Mouse (Mus musculus) splenic B cell, adult 2 months (primary cell): ENCODE results near the gene Gm44805.

Source experiments
- DNase-seq: peaks from one replicate; pipeline ENCODE4 v3.0.0-alpha.2; 2011; ENCODE audit warnings: low read depth, low spot score
- H3K27me3 ChIP-seq: 2 replicates; pipeline ENCODE4 v1.6.1; 2012; ENCODE audit warnings: mild to moderate bottlenecking, low read length, moderate library complexity, mixed read lengths; ENCODE audit not compliant: control insufficient read depth, poor library complexity, insufficient read depth, severe bottlenecking
- H3K36me3 ChIP-seq: 2 replicates; pipeline ENCODE4 v1.6.1; 2012; ENCODE audit warnings: mild to moderate bottlenecking, low read length, moderate library complexity, mixed read lengths; ENCODE audit not compliant: control insufficient read depth, poor library complexity, insufficient read depth, severe bottlenecking

Gene Gm44805

GRCm38 (mm10) chr7:19710650-19711049 is 29.4 kb upstream of the Gm44805 start:
- H3K27me3 ChIP-seq: no peaks in the 10 kb centered on the region
- H3K36me3 ChIP-seq: peaks cover 9% of the 10 kb centered on the region
- DNase-seq: no peak

- Histone ChIP-seq H3K27me3 (no peaks in the 10 kb centered on the region), H3K36me3 (0 out of 2 replicates have a peak, but pooled peaks cover 2% of the 10 kb centered on the region)
- DNase-seq: no peak
Measured at GRCm38 (mm10) chr7:19705271-19705670, 24.0 kb upstream of the Gm44805 start.

- 0 out of 2 replicates have a peak, but pooled peaks cover 2% of the 10 kb centered on the region for H3K36me3 ChIP-seq
- DNase-seq: no peak
Measured at GRCm38 (mm10) chr7:19704475-19704874, 23.3 kb upstream of the Gm44805 start.

GRCm38 (mm10) chr7:19702859-19703555 is 21.8 kb upstream of the Gm44805 start:
- Histone ChIP-seq H3K27me3 (no peaks in the 10 kb centered on the region), H3K36me3 (0 out of 2 replicates have a peak, but pooled peaks cover under 1% of the 10 kb centered on the region)
- DNase-seq: no peak

More at GRCm38 (mm10) chr7:19704475-19704874, 23.3 kb upstream of the Gm44805 start:
- no peaks in the 10 kb centered on the region for H3K27me3 ChIP-seq

- peak; percentile 72 for DNase-seq
- no peaks in the 10 kb centered on the region for H3K27me3 ChIP-seq
- H3K36me3 ChIP-seq: no peaks in the 10 kb centered on the region
Measured at GRCm38 (mm10) chr7:19701069-19701761, 20.0 kb upstream of the Gm44805 start.

- H3K27me3 ChIP-seq: no peaks in the 10 kb centered on the region
- H3K36me3 ChIP-seq: no peaks in the 10 kb centered on the region
- peak; percentile 43 for DNase-seq
Measured at GRCm38 (mm10) chr7:19700299-19701068, 19.3 kb upstream of the Gm44805 start.

- Histone ChIP-seq H3K36me3 (no peaks in the 10 kb centered on the region), H3K27me3 (no peaks in the 10 kb centered on the region)
- no peak for DNase-seq
Measured at GRCm38 (mm10) chr7:19699827-19700148, 18.6 kb upstream of the Gm44805 start.

- H3K36me3 ChIP-seq: no peaks in the 10 kb centered on the region
- DNase-seq: peak; percentile 65
Measured at GRCm38 (mm10) chr7:19698907-19699826, 17.9 kb upstream of the Gm44805 start, which contains the start of gene Apoe. Gene Apoe, minus strand, starts transcription at chr7:19699188.

GRCm38 (mm10) chr7:19697949-19698906 is 17.0 kb upstream of the Gm44805 start:
- Histone ChIP-seq H3K27me3 (no peaks in the 10 kb centered on the region), H3K36me3 (no peaks in the 10 kb centered on the region)
- DNase-seq: peak; percentile 65

More at GRCm38 (mm10) chr7:19698907-19699826, 17.9 kb upstream of the Gm44805 start, which contains the start of gene Apoe:
- no peaks in the 10 kb centered on the region for H3K27me3 ChIP-seq

- no peak for DNase-seq
- no peaks in the 10 kb centered on the region for H3K36me3 ChIP-seq
- no peaks in the 10 kb centered on the region for H3K27me3 ChIP-seq
Measured at GRCm38 (mm10) chr7:19696336-19696873, 15.2 kb upstream of the Gm44805 start.

GRCm38 (mm10) chr7:19695881-19696280 is 14.7 kb upstream of the Gm44805 start:
- H3K36me3 ChIP-seq: no peaks in the 10 kb centered on the region
- no peak for DNase-seq
- no peaks in the 10 kb centered on the region for H3K27me3 ChIP-seq

- Histone ChIP-seq H3K36me3 (no peaks in the 10 kb centered on the region), H3K27me3 (no peaks in the 10 kb centered on the region)
- no peak for DNase-seq
Measured at GRCm38 (mm10) chr7:19695213-19695594, 14.0 kb upstream of the Gm44805 start.
